Mouse (Mus musculus) left cerebral cortex, postnatal 36 days (tissue): ENCODE data around the gene Ing1. TPM values are rescaled to one million over a fixed set of nuclear protein-coding genes. Genes with fewer than 3 reads are reported as not detected.
A peak's percentile ranks its signal among the peaks of the same experiment; 100 is the strongest.

Experiments
- DNase-seq, 2 experiments: peaks; one replicate each; pipeline ENCODE4 v3.0.0; 2021 to 2022; ENCODE audit warnings: low spot score in 2 of 2, mixed read lengths in 1 of 2
- intact Hi-C: fragments of 180-260 bp; cut with DNase I; formaldehyde crosslinking; loops from one replicate; pipeline ENCODE4 v1.15.1; 2025
- total RNA-seq, 2 experiments: library from RNA; stranded (reverse); gene quantifications; 2 replicates each; pipeline ENCODE4 v1.2.3; 2021

Ing1 gene
- total RNA-seq, 2 experiments from 2014 or later = 55.0 to 55.4 TPM

GRCm38 (mm10) chr8:11574911-11575603, 19.7 kb downstream of the Ing1 start:
- intact Hi-C loops = no loop called here
- DNase-seq = no peak

- intact Hi-C loops = no loop called here
- no peak for DNase-seq
Measured at GRCm38 (mm10) chr8:11575604-11576384, 20.4 kb downstream of the Ing1 start.

GRCm38 (mm10) chr8:11585513-11586373, 30.4 kb downstream of the Ing1 start:
- no peak for DNase-seq
- intact Hi-C loops = no loop called here

DNA sequence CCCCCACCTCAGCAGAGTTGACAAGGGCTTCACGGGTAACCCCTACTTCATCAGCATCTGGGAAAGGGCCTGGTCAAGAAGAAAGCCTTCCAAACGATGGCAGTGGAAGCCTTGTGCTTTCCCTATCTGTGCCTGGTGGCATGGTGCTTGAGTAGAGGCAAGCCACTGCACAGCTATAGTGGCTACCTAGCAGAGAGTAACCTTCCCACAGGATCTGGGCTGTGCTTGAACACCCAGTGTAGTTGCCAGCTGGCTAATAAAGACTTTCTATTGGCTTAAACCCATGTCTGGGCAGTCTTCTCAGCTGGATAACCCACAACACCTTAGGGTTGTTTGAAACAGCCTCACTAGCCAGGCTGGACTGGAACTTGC, 31.0 kb downstream of the Ing1 start:
- no peak for DNase-seq
- intact Hi-C loops = no loop called here

DNA sequence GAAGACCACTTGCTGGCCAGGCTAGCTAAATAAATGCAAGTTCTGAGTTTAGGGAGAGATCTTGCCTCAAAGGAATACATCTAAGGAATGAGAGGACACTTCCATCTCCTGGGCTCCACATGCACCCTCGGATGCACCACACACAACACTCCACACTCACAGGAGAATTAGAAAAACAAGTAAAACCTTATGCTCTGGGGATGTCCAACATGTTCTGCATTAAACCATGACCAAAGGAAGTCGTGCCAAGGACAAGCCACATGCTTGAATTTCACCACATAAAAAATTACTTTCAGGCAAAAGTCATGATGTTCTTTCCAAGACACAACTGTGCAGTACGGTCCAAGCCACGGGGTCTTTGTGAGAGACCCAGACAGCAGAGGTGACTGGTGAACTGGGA, 36.5 kb downstream of the Ing1 start:
- intact Hi-C loops = no loop called here
- no peak for DNase-seq

DNA sequence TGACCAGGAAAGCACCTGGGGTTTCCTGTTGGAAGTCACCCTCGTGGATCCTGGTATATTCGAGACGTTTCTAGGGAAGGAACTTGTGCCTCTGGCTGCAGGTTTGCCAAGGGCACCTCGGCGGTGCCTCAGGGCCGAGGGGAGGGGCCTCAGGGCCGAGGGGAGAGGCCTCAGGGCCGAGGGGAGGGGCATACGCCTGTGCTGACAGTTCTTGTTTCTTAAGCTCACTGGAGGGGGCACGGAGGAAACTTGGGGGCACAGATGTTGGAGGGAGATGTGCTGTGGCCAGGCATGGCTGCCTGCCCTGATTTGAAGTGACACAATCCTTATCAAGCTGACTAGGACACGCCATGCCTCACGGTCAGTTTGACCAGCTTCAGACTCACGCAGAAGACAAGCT, 36.9 kb downstream of the Ing1 start:
- DNase-seq = no peak
- intact Hi-C loops = no loop called here

GRCm38 (mm10) chr8:11593222-11593884, 38.0 kb downstream of the Ing1 start:
- intact Hi-C loops = no loop called here
- DNase-seq = no peak

GRCm38 (mm10) chr8:11600301-11600951, 45.1 kb downstream of the Ing1 start:
- DNase-seq = no peak
- intact Hi-C loops = loop anchor here (5.0 kb wide), 1 partner anchor 43 kb away; the partner anchor contains the start of gene Ing1

DNA sequence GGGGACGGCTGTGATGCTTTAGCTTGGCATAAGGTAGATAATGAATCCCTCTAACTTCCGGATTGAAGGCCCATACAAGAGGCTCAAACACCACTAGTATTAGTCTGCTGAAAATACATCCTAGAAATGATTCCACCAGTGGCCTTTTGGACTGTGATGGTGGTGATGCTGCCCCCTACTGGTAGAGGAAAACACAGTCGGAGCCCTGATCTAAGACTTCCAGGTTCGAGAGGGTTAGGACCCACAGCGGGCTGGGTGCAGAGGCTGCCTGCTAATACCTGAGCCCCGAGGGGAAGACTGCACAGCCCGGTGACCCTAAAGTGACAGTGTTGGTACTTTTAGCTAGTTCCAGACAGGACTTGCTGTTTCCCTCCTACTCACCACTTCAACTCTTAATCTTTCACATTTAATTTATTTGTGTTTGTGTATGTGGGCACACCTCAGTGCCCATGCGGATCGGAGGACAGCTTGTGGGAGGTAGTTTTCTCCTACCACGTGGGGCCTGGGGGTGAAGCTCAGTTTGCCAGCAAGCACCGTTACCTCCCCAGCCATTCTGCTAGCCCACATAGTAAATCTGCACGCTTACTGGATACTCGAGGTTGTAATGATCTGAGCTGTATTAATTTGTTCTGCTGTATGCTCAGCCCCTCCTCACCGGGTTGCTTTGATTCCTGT, 46.8 kb downstream of the Ing1 start:
- DNase-seq = peak; percentile 20 to 31
- intact Hi-C loops = loop anchor here (5.0 kb wide), 1 partner anchor 45 kb away; the partner anchor contains the start of gene Ing1

DNA sequence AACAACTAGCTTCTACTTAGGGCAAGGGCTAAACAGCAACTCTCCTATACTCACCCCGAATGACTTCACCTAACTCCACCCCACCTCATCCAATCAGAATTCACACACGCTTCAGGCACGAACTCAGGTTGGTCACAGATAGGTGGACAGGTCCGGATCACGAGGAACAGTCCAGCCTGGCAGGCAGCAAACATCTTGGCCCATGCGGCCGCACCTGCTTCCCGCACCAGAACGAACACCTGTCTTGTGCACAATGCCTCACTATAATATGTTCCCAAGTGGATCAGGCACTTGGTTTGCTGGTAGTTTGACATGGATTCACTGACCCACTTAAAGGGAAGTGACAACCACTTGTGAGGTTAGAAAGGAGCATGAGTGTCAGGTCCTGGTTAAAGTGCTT, 53.5 kb downstream of the Ing1 start:
- intact Hi-C loops = no loop called here
- DNase-seq = no peak

Other genes starting within 250 kb of the Ing1 start
- 10 to 100 TPM; 38.9 to 64.6 TPM for gene Col4a2, start 242.8 kb upstream of the Ing1 start, total RNA-seq
- 10 to 100 TPM; 33.9 to 68.7 TPM for gene Col4a1, start 242.7 kb upstream of the Ing1 start, total RNA-seq
- gene Rab20, start 76.9 kb upstream of the Ing1 start, total RNA-seq = under 1 TPM in 1 of 2 experiments, not detected in 1; 0.30 TPM
- gene Naxd, start 58.1 kb upstream of the Ing1 start, total RNA-seq = 10 to 100 TPM; 48.7 to 53.4 TPM
- 10 to 100 TPM; 19.5 to 25.1 TPM for gene Cars2, start 4.8 kb upstream of the Ing1 start, total RNA-seq
- 10 to 100 TPM; 36.6 to 59.2 TPM for gene Ankrd10, start 80.2 kb downstream of the Ing1 start, total RNA-seq
- not detected for gene 1700016D06Rik, start 145.5 kb downstream of the Ing1 start, total RNA-seq
- gene Arhgef7, start 172.2 kb downstream of the Ing1 start, total RNA-seq = 100 to 1,000 TPM; 112 to 145 TPM